ENCODE assay signal across 8 mouse cellular contexts in the genomic region with DNA sequence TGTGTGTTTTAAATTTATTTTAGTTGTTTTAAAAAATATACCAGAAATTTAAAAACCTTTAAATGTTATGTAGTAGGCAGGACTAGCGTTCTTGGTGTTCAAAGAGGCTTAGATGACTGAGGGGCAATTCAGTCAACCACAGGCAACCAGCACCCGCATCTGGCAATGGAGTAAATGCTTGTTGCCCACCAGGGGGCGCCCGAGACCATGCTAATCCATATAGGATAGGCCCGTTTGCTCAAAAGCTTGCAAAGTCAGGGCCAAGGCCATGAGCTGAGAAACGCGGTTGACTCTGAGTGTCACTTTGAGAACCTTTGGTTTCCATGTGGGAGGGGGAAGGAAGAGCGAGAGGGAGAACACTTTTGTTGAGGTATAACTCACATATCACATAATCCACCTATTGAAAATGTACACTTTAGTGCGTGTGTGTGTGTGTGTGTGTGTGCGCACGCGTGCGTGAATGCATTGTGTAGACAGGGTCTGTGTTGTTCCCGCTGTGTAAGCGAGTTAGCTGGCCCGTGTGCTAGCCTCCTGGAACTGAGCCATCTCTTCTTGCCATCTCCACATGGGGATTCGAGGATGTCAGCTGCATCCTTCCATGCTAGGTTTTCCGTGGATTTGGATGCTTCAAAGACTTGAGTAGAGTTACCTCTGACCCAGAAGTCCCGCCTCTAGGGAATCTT. TPM values are rescaled to one million over a fixed set of nuclear protein-coding genes. Genes with fewer than 3 reads are reported as not detected.
A peak's percentile ranks its signal among the peaks of the same experiment; 100 is the strongest.
DNase-seq lines count a peak whose midpoint lies in the region; ATAC-seq lines count a peak whose summit lies in the region.

No protein-coding gene starts in this region.

- DNase-seq in ZHBTc4 (ENCODE audit: low read depth, low spot score), result peak; percentile 95
- DNase-seq in cerebellum, postnatal 36 days, result peak; percentile 94 to 95
- peak; percentile 86 to 87 for DNase-seq in frontal cortex, postnatal 36 days (ENCODE audit: low spot score in 2 of 2)
- peak; percentile 94 for DNase-seq in induced T-regulatory cell, adult 2 months (ENCODE audit: low read depth)
- DNase-seq in left cerebral cortex, adult 8-10 months (ENCODE audit: low spot score in 2 of 2), result peak; percentile 49 to 72
- DNase-seq in right cerebral cortex, postnatal 14 days, result peak; percentile 99
- peak; percentile 94 for DNase-seq in urinary bladder, postnatal 14 days (ENCODE audit: low spot score)

- ATAC-seq in megakaryocyte-erythroid progenitor cell, adult 5-6 weeks (replicated peaks; ENCODE audit: low FRiP score, low TSS enrichment, poor library complexity, severe bottlenecking), result peak; percentile 84

RNA-seq across cellular contexts. Expression of a gene that starts 32.8 kb away (rescaled TPM):
- total RNA-seq in left cerebral cortex, adult 8-10 months (2022), result 10 to 100 TPM; 31.9 to 33.7 (median 32.4) TPM
- 8.1 and 9.5 TPM in 2 replicates for total RNA-seq in megakaryocyte-erythroid progenitor cell, adult 5-6 weeks (2014; fragmentation: Nextera tagmentation)
- total RNA-seq in megakaryocyte-erythroid progenitor cell, adult 5-6 weeks (2017), result 9.3 and 16.3 TPM in 2 replicates

Comparison
In these comparisons a context has a peak if more than half of its experiments do, and no peak if none do; other contexts are left out.
1. Peak in every context shown above with its lines: DNase-seq and ATAC-seq.